Mouse (Mus musculus): Measurements from ENCODE around the gene 4933406M09Rik.

Gene 4933406M09Rik

DNA sequence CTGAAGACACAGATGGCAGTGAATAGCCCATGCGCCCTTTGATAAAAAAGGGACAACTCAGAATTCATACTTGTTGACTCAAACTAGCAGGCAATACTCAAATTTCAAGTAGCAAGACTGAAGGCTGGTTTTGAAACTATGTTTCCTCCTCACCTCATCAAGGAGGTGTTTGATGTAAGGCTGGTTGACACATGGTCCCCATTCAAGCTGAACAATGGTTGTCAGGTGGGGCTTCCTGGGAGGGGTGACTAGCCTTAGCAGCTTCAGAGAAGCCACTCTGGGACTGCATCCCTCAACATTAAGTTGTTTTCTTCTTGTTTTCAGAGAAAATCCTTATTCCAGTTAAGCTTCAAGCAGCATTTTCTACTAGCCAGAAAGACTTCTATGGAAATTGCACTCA lies at the start of gene 4933406M09Rik:
TSS of gene 4933406M09Rik (plus strand) at position 275 of the 400 bp plus-strand sequence.
- DNase-seq (ENCODE audit: low spot score in 2 of 2): no peak

DNA sequence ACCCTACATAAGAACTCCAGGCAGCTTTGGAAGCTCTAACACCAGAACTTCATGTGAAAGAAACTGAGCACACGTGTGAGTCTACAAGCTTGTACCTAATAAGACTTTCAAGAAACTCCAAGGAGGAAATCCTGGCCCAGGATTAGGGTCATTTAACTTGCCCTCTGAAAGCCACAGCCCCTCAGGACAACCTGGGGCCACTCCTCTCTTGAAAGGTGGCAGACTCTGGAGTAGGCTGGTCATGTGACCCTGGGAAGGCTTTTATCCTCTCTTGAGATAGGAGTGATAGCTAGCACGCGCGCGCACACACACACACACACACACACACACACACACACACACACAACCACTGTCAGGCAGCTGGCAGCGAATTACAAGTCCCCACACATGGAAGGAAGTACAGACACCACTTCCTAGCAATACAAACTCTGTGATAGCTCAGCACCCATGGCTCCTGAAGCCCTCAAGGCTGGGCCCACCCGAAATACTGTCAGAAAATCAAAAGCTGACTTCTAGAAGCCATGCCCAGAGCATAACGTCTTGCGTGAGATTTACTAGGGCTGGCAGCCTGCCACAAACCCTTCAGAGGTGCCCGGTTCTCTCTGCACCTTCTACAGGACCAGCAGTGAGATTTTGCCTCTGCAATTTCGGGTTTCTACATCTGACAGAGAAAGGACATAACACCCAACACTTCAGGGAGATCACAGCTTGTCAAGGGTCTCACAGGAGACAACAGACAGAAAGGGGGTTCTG lies 48.6 kb upstream of the 4933406M09Rik start:
- no peak for DNase-seq (ENCODE audit: low spot score in 2 of 2)

DNA sequence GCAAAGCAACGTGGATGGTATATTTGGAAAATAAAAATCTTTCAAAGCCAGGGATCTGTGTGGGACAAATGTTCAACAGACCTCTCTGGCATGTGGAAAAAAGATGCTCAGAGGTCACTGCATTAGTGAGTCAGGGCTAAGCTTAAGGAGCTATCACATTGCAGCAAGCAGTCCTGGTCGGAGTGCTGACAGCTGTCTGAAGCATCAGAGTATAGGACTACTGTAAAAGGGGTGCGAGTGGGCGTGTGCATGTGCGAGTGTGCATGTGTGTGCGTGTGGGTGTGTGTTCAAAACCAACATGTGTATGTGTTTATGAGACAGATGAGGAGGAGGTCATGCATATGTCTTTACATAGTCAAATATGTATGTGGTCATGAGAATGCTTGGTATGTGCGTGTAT lies 46.6 kb upstream of the 4933406M09Rik start:
- DNase-seq (ENCODE audit: low spot score in 2 of 2): no peak

DNA sequence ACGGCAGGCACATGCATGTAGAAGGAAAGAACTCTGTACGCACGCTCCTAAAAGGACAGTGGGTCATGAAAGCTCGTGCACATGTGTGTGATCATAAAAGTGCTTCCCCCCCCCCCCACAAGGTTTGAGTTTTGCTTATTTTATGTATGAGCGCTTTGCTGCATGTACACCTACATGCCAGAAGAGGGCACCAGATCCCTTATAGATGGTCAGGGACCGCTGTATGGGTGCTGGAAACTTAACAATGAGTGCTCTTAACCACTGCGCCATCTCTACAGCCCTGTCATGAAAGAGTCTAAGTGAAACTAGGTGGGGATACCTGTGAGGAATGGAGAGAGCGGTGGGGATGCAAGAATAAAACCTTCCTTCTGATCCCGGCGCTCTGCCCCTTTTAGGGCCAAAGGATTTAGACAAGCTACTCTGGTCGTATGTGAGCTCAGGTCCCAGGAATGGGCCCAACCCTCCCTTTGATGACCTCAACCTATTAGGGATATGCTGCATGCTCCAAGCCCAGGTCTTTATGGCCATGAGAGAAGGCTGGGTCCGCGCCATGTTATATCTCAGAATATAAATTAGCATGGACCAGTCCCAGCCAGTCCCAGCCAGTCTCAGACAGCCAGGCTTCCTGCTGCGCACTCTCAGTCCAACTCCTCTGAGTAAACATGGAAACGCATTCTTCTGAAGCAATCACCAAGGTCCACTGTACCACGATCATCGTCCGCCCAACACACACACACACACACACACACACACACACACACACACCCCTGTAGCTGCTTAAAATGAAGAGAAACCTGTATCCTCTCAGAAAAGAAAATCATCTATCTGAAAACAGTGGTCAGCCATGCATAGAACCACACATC lies 45.8 kb upstream of the 4933406M09Rik start:
- DNase-seq (ENCODE audit: low spot score in 2 of 2): no peak

DNA sequence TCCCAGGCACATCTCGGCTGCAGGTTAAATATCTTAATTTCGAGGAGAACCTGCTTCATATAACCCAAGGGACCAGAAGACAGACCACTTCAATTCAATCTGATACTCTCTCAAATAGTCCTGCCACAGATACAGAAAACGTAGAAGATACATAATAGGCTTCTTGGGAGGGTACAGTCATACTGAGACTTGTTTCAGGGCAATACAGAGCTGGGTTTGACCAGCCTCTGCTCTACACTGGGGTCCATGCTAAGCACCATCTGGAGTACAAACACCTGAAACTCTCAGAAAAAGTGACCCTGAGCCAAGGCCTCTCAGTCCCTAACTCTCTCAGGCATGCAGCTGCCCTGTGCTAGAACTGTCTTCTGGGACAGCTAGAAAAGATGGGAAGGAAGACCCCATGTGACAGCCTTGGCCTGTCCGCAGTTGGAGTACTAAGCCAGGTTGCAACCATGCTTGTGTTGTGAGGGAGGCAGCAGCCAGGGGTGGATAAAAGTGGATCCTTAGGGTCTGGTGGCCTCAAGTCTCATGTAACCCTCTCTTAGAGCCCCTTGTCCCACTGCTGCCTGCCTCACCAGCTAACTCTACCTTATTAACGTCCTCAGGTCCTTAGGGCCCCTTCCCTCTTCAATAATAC lies 44.0 kb upstream of the 4933406M09Rik start:
- no peak for DNase-seq (ENCODE audit: low spot score in 2 of 2)

DNA sequence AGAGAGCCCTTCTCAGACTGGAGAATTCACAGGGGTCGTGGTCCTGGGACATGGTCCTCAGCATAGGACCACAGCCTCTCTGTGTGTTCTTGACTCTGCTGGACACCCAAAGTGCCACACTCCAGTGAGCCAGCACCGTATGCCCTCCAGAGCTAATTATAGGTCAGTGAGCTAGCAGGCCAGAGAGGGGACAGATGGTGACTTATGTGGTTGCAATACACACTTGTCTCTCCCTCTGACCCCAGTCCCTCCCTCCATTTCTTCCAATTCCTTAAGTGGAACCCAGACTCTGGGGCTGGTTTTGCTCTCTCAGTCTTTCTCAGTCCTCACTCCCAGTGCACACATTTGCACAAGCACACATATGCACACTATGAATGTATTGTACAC lies 43.5 kb upstream of the 4933406M09Rik start:
- DNase-seq (ENCODE audit: low spot score in 2 of 2): no peak

DNA sequence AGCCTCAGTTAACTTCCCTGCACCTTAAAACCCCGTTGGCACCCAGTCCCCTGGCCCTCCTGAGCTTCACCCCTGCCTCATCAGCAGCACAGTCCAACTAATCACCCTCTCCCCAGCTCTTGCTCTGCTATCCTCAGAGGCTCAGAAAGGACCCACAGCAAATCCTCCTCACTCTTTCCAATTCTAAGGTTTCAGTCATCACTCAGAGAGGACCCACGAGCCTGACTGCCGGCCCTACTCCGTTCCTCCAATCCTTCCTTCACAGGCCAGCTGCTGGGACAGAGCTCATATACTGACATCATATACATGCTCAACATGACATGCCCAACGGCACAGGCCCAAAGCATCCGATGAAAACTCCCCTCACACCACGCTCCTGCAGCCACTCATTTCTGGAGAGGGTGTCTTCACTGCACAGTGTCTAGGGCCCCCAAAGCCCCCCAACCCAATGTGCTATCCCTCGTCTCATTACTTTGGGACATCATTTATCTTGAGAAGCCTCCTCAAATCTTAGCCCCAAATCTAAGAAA lies 42.9 kb upstream of the 4933406M09Rik start:
- no peak for DNase-seq (ENCODE audit: low spot score in 2 of 2)

DNA sequence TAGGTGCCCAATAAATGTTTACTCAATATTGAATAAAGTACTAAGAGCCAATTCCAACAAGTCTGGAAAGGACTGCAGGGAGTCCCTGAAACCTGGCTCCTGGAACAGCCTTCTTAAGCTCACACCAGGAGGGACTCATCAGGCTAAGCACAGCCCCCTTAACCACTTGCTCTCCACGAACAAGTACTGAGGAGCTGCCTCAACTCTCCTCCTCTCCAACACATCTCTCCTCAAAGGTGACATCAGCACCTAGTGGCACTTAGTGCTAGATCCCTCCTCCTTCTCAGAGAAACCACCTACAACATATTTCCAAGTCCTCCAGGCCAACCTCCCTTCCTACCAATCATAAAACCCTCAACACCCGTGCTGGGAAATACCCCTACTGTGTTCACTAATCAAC lies 42.2 kb upstream of the 4933406M09Rik start:
- no peak for DNase-seq (ENCODE audit: low spot score in 2 of 2)

DNA sequence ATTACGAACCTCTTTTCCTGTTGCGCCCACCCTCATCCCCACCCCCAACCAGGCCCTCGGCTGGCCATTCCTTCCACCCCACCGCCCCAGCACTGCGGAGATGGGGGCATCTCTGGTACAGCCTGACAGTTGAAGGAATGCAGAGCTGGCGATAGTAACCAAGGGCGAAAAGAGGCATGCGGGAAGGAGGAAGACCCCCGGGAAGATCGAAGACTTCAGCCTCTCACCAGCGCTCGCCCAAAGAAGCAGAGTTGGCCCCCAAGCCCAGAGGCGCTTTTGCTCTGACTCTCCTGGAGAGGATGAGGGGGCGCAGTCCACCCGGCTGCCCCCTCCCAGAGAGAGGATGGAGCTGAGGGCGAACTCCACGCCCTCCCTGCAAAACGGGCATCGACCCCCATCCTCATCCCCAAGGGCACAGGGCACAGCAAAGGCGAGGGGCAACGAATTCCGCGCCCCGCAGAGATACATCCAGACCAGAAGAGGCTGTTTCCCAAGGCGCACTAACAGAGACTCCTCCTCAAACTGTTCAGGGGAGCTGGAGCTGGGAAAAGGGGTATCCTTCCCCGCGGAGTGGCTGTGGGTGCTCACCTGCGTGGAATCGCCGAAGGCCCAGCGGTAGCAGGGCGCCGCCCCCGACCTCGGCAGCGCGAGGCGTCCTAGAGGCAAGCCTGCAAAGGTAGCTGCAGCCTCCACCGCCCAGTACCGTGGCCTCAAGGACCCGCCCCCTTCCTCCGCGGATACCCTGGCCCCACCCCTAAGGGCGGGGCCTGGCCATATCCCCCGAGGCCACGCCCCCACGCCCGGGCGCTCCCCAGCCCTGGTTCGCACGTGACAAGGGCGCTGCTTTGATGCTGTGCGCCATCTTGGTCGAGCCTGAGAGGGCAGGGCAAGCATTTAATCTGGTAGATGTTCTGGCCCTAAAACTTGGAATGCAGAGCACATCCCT lies 41.5 kb upstream of the 4933406M09Rik start:
- peak; percentile 61 to 65 for DNase-seq (ENCODE audit: low spot score in 2 of 2)

DNA sequence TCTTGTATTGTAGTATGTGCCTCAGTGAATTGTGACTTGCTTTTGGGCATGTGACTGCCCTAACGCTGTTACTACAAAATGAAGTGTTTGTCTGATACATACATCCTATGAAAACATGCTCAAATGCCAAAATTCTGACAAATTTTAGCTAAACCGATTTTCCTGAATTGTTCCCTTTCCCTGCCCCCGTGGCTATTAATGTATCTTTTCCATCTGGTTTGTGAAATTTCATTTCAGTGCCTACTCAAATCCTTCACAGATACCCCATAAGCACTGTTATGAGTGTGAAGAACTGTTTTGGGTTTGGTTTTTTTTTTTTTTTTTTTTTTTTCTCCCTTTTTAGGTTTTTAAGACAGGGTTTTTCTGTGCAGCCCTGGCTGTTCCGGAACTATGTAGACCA lies 40.7 kb upstream of the 4933406M09Rik start:
- no peak for DNase-seq (ENCODE audit: low spot score in 2 of 2)

DNA sequence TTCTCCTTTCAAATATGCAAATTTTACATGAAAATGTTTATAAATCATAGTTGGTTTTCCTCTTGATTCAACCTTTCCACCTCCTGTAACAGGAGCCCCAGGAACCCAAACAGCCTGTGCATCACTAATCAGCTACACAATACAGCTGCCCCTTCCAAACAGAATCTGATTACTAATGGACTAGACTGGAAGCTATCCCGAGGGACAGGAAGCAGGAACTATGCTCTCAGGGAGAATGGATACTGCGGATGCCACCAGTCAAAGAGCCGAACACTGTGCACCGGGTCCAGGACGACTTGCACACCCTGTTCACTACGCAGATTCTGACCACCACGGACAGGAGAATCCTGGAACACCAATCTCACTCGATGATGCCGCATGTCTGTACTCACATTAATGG lies 37.9 kb upstream of the 4933406M09Rik start:
- no peak for DNase-seq (ENCODE audit: low spot score in 2 of 2)

DNA sequence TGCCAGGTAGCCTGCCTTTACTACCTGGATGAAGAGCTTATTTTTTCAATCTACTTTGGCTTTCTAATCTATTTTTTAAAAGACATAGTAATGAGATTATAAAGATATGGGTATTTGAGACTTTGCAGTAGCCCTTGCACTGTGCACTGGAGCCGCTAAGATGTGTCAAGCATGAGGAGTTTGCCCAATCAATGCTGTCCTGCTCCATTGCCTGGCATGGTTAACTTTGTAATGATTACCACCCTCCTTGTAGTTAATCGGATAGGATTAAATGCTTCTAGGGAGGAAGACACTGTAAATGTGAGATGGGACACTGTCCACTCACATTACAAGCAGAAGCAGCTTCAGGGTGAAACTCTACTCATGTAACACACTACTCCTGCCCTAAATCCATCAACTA lies 32.4 kb upstream of the 4933406M09Rik start:
- DNase-seq (ENCODE audit: low spot score in 2 of 2): no peak

DNA sequence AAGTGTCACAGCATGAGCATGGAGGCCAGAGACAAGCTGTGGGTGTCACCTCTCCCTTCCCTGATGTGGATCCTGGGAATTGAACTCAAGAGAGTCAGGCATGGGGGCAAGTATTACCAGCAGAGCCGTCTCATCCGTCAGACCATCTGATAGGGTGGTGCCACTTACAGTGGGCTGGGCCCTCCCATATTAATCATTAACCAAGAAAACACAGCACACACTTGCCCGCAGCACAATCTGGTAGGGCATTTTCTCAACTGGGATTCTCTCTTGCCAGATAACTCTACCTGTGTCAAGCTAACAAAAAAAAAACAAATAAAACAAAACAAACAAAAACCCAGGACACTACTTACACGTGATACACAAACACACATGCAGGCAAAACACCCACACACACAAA lies 28.3 kb upstream of the 4933406M09Rik start:
- DNase-seq (ENCODE audit: low spot score in 2 of 2): no peak

DNA sequence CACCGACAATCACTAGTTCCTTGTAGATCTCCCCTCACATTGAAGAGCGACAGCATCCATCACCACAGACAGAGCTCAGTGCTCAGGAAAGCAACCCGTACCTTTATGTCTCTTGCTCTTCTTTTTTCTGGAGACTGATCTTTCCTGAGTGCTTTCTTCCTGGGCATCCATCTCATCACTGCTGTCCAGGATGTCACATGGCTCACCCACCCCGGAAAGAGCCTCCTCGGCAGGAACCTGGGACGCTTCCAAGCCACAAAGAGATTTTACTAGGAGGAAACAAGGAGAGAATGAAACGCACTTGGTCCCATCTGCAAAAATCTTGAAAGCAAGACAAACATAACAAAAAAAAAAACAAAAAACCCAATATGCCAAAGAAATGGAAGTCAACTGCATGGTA lies 25.1 kb upstream of the 4933406M09Rik start:
- DNase-seq (ENCODE audit: low spot score in 2 of 2): no peak

DNA sequence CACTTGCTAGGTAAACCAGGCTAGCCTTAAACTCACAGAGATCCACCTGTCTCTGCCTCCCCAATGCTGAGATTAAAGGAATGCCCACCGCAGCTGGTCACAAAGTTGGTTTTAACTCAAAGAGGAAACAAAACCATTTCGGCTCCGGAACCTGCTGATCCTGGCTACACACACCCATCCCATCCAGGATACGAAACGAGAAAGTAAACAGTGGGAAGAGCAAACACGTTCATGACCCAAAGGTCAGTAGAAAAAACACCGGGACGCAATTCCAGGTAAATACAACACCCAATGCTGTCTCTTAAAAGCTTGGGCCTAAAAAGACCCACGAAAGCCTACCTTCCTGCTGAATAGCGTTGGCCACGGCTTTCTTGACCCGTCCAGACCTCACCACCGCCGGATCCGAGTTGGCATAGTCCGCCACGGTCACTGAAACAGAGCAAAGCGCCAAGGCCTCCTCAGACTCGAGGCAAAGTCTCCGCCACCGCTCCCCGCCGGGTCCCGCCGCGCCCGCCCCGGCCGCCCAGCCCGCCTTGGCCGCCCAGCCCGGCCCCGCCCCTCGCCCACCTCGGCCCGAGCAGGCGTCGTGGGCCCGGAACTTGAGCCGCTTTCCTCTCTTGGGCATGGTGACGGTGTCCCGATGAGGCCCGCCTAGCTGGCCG lies 24.4 kb upstream of the 4933406M09Rik start:
- no peak for DNase-seq (ENCODE audit: low spot score in 2 of 2)

DNA sequence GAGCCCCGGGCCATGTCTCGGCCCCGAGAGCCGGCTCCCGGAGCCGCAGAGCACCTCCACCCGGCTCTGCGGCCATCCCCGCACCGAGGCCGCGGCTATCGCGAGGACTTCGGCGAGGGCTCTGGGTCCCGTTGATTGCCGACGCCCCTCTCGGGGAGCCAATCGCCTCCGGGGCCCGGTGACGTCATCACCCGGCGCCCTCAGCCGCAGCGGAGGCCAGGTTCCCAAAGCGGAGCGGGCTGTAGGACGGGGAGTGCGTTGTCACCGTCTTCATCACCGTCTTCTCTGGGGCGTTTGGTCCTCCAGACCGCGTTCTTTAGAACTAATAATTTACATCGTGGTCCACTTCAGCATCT lies 23.9 kb upstream of the 4933406M09Rik start, which contains the start of gene Tmem183a:
TSS of gene Tmem183a (minus strand) at position 123 of the 356 bp plus-strand sequence.
- DNase-seq (ENCODE audit: low spot score in 2 of 2): peak; percentile 92 to 94

DNA sequence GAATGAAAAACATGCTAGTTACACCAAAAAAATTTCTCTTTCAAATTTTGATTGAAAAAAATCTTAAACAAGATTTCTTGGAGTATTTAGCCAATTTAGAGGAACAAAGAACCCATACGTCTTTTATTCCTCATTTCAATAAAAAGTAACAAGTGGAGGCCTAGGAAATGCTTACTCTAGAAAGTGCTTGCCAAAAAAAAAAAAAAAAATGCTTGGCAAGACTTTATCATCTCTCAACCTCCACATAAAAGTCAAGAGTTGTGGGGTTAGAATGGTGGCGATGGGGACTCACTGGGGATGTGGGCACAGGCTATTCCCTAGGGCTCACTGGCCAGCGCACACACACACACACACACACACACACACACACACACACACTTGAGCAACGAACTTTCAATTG lies 22.5 kb upstream of the 4933406M09Rik start:
- no peak for DNase-seq (ENCODE audit: low spot score in 2 of 2)

DNA sequence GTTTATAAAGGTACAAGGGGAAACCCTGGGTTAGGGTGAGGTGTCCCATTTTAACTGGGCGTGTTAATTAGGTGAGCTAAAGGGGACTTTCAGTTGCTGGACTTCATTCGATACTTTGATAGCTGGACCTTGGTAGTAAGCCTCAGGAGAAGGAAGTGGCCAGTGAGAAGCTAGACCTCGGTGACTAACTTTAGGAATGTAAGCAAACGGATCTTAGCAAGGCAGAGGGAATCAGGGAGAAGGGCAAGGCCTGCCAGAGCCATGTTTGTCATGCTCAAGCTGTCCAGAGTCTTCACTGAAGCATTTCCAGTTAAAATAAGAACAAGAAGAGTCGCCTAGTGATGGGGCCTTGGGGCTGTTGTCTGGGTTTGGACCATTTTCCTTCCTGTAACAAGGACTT lies 20.2 kb upstream of the 4933406M09Rik start:
- DNase-seq (ENCODE audit: low spot score in 2 of 2): no peak

DNA sequence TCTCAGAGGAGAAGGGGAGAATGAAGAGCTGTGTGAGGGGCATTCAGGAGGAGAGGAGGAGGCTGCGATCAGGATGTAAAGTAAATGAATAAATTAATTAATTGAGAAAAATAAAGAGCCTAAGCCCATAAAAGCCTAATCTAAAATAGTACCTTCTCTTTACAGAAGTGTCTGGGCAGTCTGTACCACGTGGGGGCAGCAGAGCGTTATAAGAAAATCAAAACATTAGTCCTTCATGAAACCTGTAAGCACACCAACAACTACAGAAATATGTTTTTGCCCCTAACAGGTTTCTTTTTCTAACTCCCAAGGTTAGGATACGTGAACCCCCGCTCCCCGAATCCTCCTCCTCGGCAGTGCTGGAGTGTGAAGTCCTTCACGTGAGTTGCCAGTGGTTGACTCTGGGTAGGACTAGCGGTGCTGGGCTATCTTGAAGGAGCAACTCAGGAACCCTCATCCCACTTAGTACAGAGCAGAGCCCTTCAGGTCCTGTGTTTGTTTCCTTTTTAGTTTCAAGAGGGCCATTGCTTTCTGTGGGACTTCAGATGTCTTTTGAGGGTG lies 16.9 kb upstream of the 4933406M09Rik start:
- peak; percentile 50 to 61 for DNase-seq (ENCODE audit: low spot score in 2 of 2)

DNA sequence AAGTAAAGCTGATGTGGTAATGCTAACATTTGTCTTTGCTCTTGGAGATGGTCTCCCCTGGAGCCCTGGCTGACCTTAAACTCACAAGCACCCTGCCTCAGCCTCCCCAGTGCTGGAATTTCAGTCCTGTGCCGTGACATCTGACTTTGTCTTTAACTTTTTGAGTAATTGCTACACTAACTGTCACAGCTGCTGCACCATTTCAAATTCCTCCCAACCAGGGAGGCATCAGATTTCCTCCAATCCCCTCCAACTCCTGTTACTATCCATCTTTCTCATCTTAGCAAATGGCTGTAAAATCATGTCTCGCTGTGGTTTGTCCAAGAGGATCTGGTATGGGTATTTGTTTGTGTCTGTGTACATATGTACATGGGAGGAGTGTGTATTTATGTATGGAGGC lies 11.6 kb upstream of the 4933406M09Rik start:
- DNase-seq (ENCODE audit: low spot score in 2 of 2): no peak

All from frontal cortex, postnatal 25 days (tissue).